Mouse (Mus musculus): ENCODE measurements around the gene Usp2. TPM values are rescaled to one million over a fixed set of nuclear protein-coding genes. Genes with fewer than 3 reads are reported as not detected.

The Usp2 gene
- polyA plus RNA-seq, 1 experiment = 3.3 TPM

GRCm38 (mm10) chr9:44074395-44075275, 7.8 kb downstream of the Usp2 start:
- peaks cover 88% of the 10 kb centered on the region for H3K27me3 ChIP-seq (replicated peaks)

GRCm38 (mm10) chr9:44075276-44075995, 8.6 kb downstream of the Usp2 start:
- Histone ChIP-seq H3K4me1 (peaks cover 45% of the 10 kb centered on the region), H3K27me3 (replicated peaks) (peaks cover 88% of the 10 kb centered on the region), H3K4me3 (replicated peaks) (no peak overlapping the region), H3K36me3 (replicated peaks; ENCODE audit: low read length) (no peaks in the 10 kb centered on the region), H3K9me3 (no peaks in the 10 kb centered on the region)
- no peak for TF ChIP-seq GATA1 (IDR thresholded peaks at IDR 0.05; ENCODE audit: borderline replicate concordance, low read length)
- no peak for TF ChIP-seq FLI1 (IDR thresholded peaks at IDR 0.05; ENCODE audit: low read length)

More at GRCm38 (mm10) chr9:44074395-44075275, 7.8 kb downstream of the Usp2 start:
- Histone ChIP-seq H3K4me1 (peaks cover 41% of the 10 kb centered on the region), H3K36me3 (replicated peaks; ENCODE audit: low read length) (no peaks in the 10 kb centered on the region), H3K4me3 (replicated peaks) (no peak overlapping the region), H3K9me3 (no peaks in the 10 kb centered on the region)
- no peak for TF ChIP-seq FLI1 (IDR thresholded peaks at IDR 0.05; ENCODE audit: low read length)
- no peak for TF ChIP-seq GATA1 (IDR thresholded peaks at IDR 0.05; ENCODE audit: borderline replicate concordance, low read length)

DNA sequence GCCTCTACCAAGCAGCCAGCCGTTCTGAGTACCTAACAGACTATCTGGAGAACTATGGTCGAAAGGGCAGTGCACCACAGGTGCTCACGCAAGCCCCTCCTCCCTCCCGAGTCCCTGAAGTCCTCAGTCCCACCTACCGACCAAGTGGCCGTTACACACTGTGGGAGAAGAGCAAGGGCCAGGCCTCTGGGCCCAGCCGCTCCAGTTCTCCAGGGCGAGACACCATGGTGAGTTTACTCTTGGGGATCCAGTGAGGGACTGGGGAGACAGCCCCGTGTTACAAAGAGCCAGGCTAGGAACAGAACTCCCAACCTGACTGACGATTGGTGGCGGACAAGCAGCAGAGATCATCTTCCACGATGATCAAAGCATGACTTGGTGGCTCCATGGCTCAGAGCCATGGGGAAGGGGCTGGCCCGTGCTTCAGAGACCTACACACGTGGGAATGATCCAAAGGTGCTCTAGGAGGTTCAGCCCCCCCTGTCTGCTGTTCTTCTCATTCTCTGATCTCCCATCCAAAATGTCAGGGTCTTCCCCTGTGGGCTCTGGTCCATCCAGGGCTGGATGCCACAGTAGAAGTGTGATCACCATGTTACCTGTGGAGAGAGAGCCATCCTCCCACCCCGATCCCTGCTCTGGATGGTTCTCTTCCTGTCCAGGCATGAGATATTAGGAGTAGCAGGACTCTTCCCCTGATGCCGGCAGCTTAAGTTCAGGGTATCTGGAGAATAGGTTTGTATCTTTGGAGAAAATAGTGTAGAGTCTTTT, 9.4 kb downstream of the Usp2 start:
- Histone ChIP-seq H3K36me3 (replicated peaks; ENCODE audit: low read length) (no peaks in the 10 kb centered on the region), H3K4me3 (replicated peaks) (no peak overlapping the region), H3K27me3 (replicated peaks) (peaks cover 87% of the 10 kb centered on the region), H3K4me1 (peaks cover 42% of the 10 kb centered on the region), H3K9me3 (no peaks in the 10 kb centered on the region)
- TF ChIP-seq FLI1 (IDR thresholded peaks at IDR 0.05; ENCODE audit: low read length) (no peak), GATA1 (IDR thresholded peaks at IDR 0.05; ENCODE audit: borderline replicate concordance, low read length) (no peak)

GRCm38 (mm10) chr9:44076764-44077120, 9.9 kb downstream of the Usp2 start:
- Histone ChIP-seq H3K4me1 (peaks cover 39% of the 10 kb centered on the region), H3K9me3 (no peaks in the 10 kb centered on the region), H3K36me3 (replicated peaks; ENCODE audit: low read length) (no peaks in the 10 kb centered on the region), H3K4me3 (replicated peaks) (no peak overlapping the region), H3K27me3 (replicated peaks) (peaks cover 85% of the 10 kb centered on the region)
- TF ChIP-seq FLI1 (IDR thresholded peaks at IDR 0.05; ENCODE audit: low read length) (no peak), GATA1 (IDR thresholded peaks at IDR 0.05; ENCODE audit: borderline replicate concordance, low read length) (no peak)

- Histone ChIP-seq H3K4me3 (replicated peaks) (no peak overlapping the region), H3K4me1 (peaks cover 32% of the 10 kb centered on the region), H3K27me3 (replicated peaks) (peaks cover 84% of the 10 kb centered on the region), H3K36me3 (replicated peaks; ENCODE audit: low read length) (no peaks in the 10 kb centered on the region), H3K9me3 (no peaks in the 10 kb centered on the region)
- TF ChIP-seq GATA1 (IDR thresholded peaks at IDR 0.05; ENCODE audit: borderline replicate concordance, low read length) (no peak), FLI1 (IDR thresholded peaks at IDR 0.05; ENCODE audit: low read length) (no peak)
Observed at GRCm38 (mm10) chr9:44077266-44077910, 10.6 kb downstream of the Usp2 start.

GRCm38 (mm10) chr9:44078136-44078797, 11.4 kb downstream of the Usp2 start:
- Histone ChIP-seq H3K4me3 (replicated peaks) (no peak overlapping the region), H3K27me3 (replicated peaks) (peaks cover 84% of the 10 kb centered on the region), H3K4me1 (peaks cover 39% of the 10 kb centered on the region), H3K36me3 (replicated peaks; ENCODE audit: low read length) (no peaks in the 10 kb centered on the region), H3K9me3 (no peaks in the 10 kb centered on the region)
- TF ChIP-seq FLI1 (IDR thresholded peaks at IDR 0.05; ENCODE audit: low read length) (no peak), GATA1 (IDR thresholded peaks at IDR 0.05; ENCODE audit: borderline replicate concordance, low read length) (no peak)

GRCm38 (mm10) chr9:44078955-44079756, 12.3 kb downstream of the Usp2 start:
- H3K4me1 ChIP-seq = peaks cover 48% of the 10 kb centered on the region
- TF ChIP-seq FLI1 (IDR thresholded peaks at IDR 0.05; ENCODE audit: low read length) (no peak), GATA1 (IDR thresholded peaks at IDR 0.05; ENCODE audit: borderline replicate concordance, low read length) (no peak)
- peaks cover 90% of the 10 kb centered on the region for H3K27me3 ChIP-seq (replicated peaks)
- no peaks in the 10 kb centered on the region for H3K36me3 ChIP-seq (replicated peaks; ENCODE audit: low read length)
- H3K9me3 ChIP-seq = no peaks in the 10 kb centered on the region
- H3K4me3 ChIP-seq (replicated peaks) = no peak overlapping the region

- H3K27me3 ChIP-seq (replicated peaks) = peaks cover 88% of the 10 kb centered on the region
- H3K4me3 ChIP-seq (replicated peaks) = no peak overlapping the region
- TF ChIP-seq FLI1 (IDR thresholded peaks at IDR 0.05; ENCODE audit: low read length) (no peak), GATA1 (IDR thresholded peaks at IDR 0.05; ENCODE audit: borderline replicate concordance, low read length) (no peak)
- H3K4me1 ChIP-seq = peaks cover 57% of the 10 kb centered on the region
- H3K9me3 ChIP-seq = no peaks in the 10 kb centered on the region
- H3K36me3 ChIP-seq (replicated peaks; ENCODE audit: low read length) = no peaks in the 10 kb centered on the region
Observed at GRCm38 (mm10) chr9:44079997-44080780, 13.4 kb downstream of the Usp2 start.
